Mouse (Mus musculus) mesoderm, embryonic 11.5 days (tissue): ENCODE data around the gene Cacna1s.

Experiments
- DNase-seq: peaks from one replicate; pipeline ENCODE4 v3.0.0-alpha.2; 2012; ENCODE audit warnings: low read depth, low spot score

Gene Cacna1s

DNA sequence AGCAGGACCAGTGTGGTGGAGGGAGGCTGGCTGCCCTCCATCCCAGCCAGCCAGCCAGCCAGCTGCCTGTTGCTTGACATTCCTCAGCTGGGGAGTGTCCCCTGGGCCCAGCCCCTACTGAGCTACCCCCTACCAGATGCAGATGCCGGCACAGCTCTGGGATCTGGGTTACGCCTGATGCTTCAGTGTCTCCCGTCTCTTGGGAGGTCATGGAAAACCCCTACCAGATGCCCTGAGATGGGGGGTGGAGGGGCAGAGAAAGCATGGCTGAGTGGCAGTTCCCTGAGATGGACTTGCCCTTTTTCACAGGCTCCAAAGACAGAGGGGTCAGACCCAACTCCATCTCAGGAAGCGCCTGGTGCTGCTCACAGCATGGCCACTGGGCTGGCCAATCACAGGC, 84.0 kb downstream of the Cacna1s start:
- peak; percentile 55 for DNase-seq

DNA sequence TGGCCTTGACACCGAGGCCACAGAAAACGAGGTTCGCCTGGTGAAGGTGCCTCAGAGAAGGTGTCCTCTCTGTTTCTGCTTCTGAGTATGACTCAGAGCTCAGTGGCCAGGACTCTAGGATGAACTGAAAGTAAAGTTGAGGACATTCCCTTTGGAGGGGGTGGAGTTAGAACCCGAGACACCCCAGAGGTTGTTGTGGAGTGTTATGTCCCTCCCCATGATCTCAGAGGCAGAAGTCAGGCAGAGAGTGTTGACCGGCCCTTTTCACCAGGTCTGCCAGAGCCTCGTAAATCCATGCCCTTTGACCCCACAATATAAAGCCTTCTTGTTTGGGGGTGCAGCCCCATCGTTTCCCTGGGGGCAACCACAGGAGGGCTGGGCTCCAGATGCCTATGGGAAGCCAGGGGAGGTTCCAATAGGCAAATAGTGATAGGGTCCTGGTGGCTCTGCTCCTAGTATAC, 84.6 kb downstream of the Cacna1s start:
- DNase-seq: peak; percentile 58

DNA sequence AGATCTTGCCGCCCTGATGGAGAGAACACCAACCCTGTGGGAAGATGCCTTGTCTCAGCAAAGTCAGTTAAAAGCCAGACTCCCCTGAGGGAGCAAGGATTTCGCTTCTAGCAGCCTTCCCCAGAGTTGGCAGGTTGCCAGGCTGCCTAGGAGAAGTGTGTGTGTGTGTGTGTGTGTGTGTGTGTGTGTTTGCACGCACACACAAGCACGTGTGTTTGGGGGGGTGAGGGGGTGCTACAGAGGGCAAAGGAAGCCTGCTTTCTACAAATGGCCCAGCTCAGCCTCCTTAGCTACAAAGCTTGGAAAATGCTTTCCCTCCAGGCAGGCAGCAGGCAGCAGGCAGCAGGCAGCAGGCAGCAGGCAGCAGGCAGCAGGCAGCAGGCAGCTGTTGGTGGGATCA, 85.0 kb downstream of the Cacna1s start:
- DNase-seq: peak; percentile 73

DNA sequence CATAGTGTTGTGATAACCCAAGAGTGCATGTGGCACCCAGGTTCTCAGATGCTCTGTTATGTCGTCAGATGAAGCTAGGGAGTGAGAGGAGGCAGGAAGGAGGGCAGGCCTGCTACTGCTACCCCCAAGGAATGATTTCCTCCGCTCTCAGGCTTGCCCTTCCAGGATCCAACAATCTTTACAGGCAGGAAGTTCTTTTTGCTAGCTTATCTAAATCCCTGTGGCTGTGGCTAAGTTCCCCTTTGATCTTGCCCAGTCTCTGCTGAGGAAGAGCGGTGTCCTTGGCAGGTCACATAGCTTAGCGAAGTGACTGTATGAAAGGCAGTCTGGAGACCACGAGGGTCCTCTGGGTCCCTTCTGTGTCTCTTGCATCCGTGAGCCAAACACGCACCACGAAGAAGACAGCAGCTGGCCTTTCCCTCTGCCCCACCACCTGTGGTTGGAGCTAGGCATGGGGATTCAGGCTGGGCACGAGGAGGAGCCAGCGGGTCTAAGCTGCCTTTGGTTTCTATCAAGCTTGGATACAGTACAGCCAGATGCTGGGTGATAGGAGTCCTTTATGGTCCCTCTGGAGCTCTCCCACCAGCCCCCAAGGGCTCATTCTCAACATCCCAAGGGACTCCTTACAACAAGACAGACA, 85.8 kb downstream of the Cacna1s start:
- DNase-seq: no peak

DNA sequence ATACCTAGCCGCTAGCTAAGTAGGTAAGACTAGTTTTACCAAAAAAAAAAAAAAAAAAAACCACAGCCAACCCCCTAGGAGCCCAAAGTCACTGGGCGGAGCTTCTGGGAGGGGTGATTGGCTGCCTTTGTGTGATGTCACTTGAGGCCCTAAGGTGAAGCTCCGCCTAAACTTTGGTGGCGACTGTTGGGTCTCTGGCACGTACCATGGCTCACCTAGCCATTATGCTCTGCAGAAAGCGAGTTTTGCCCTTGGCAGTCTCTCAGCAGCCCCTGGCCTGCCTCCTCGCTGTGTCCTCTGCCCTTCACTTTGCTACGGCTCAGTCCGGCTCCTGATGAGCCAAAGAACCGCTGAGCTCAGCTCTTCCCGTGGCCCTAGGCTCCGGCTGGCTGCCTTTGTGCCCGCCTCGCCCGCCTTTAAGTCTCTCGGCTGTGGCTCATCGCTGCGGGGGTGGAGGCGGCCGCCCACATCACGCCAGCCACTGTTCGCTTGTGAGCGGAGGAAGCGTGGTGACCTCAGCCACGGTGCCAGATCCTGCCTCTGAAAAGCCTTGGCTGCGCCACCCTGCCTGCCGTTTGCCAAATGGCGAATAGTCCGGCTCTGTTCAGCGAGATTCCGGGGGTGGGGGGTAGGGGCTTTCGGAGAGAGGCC, 87.6 kb downstream of the Cacna1s start:
- DNase-seq: peak; percentile 86

DNA sequence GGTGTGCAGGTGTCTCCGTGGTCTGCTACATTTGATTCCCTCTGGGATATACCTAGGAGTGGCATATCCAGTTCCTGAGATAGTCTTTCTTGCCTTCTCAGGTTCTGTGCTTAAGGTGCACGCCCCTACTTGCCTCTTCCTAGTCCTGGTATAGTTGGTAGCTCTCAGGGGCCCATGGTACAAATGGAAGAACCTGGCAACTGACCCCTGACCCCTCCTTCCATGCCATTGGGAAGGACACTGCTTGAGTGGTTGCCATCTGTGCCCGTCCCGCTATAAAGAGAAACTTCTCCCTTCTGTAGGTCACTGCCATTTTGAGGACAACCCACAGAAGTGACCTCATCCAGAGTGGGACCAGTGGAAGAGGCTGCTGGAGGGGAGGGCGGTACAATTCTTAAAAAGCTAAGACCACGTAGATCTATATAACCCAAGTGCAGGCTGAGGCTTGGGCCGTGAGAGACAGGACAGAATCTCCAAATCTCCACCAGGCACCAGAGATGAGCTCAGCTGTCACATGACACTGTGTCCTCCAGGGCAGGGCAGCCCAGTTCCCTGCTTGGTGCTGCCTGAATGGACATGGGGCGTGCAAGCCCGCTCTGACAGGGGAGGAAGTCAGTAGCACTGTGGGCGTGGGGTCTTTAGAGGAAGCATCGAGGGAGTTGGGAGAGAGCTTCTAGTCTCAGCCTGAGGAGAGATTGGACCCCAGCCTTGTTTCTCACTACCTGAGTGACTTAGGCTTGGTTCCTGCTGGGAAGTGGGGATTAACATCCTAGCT, 88.8 kb downstream of the Cacna1s start:
- DNase-seq: no peak

DNA sequence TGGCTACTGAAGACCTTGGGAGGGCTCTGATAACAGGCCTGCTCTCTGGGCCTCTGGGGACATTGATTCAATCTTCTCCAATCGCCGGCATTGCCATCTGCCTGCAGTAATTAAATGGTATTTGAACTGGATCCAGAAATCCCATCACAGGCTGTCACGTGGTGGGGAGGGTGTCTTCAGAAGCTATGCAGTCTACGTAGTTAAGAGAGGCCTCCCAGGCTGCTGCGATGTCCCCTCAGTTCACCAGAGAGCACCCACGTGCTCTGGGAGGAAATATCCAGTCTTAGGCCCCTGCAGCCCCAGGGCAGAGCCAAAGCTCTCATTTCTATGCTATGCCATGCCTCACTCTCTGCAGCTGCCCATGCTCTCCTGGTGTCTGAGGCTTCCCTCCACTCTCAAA, 89.8 kb downstream of the Cacna1s start:
- no peak for DNase-seq

DNA sequence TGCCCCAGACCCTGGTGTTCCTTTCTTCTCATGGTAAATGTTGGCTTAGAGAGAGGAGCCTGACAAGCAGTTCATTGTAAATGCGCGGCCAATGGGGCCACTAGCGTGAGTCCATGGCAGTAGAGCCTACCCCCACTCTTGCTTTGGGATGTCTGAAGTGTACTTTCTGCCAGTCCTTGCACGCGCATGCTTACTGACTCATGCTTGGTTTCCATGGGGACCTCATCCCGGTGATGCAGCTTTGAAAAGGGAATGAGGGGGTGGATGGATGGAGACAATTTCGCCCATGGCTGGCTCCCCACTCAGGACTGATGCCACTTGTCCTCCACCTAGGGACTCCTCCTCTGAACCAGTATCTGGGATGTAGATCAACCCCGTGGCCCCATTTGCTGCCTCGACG, 91.0 kb downstream of the Cacna1s start:
- no peak for DNase-seq

DNA sequence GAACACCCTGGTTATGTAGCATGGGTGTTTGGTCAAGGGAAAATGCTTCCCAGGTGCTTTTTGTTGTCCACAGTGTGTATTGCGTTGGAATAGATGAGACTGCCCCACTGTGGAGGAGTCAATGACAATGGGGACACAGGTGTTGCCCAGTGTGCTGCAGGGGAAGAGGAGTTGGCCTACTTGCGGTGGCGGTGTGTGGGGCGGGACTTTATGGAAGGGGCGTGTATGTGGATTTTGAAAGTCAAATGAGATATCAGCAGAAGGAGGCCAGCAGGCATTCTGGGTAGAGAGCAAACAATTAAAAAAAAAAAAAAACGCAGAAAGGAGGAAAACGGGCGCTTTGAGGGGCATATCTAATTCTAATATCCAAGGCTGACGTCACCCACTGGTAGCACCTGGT, 97.2 kb downstream of the Cacna1s start:
- DNase-seq: no peak

DNA sequence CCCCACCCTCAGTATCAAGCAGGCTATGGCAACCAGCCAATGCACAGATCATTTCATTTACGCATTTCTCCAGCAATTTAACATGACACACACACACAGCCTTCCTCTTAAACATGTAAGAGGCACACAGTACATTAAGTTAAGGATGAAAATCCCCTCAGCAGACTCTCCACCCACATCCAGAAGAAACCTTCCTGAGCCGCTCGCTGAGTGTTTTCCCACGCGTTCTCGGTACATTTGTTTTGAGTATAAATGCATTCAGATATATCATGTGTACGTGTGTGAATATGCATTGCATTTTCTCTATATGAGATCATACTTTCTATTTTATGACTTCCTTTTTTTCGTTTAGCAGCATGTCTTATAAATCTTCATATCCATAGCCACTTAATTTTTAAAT, 98.8 kb downstream of the Cacna1s start:
- DNase-seq: no peak

DNA sequence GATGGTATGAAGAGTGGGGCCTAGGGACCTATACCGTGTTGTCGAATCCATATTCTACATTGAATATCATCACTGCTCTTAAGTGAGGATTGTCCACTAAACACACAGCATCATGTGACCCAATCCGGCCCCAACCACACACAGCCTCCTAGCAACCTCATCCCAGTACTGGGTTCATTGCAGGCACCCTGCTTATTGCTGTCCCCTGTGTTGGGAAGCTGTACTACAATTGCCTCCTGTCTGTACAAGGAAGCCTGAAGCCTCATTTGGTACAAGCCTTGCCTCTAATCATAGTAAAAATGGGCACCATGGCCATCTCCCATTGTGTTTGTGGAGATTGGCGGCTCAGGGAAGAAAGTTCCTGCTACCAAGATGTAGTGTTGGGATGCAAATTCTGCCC, 103.8 kb downstream of the Cacna1s start:
- no peak for DNase-seq

DNA sequence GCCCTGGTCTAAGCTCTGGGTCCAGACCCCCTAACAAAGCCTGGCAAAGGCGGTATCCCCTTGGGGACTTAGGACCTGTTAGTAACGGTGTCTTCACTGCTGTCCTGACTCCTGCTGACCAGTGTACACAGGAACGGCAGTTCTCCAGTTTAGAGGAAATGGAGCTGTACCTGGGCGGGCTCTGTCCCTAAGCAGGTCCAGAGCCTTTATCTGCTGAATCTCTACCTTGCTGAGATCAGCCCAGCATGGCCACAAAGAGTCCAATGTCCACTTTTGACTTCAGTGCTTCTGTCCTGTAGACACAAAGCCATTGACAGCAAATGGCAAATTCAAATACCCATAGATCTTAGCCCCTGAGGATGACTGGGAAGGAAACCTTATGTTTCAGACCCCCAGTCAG, 104.4 kb downstream of the Cacna1s start:
- no peak for DNase-seq

DNA sequence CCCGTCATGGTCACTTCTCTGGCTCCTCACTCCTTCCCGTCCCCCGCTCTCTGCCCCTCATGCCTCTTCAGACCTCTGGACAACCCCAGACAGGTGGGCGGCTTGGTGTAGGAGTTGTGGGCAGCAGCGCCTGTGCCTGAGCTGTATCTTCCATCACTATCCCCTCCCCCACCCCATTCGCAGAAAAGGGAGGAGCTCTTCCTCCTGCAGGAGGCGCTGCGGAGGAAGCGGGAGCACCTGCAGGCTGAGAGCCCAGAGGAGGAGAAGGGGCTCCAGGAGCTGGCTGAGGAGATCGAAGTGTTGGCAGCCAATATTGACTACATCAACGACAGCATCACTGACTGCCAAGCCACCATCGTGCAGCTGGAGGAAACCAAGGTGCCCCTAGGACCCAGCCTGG, 107.3 kb downstream of the Cacna1s start:
- DNase-seq: no peak

DNA sequence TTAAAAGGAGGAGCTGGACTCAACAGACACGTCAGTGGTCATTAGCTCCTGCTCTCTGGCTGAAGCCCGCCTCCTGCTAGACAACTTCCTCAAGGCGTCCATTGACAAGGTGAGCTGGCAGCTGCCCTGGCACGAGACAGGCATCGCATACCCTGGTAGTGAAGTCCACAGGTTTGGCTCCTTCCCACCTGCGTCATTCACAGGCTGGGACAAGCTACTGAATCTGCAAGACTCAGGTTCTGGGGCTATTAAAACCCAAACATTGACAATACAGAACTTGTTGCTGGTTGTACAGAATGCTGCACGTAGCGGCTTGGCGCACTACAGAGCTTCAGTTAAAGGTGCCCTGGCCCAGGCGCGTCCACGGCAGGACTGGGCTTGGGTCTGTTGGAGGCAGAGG, 107.7 kb downstream of the Cacna1s start:
- no peak for DNase-seq

DNA sequence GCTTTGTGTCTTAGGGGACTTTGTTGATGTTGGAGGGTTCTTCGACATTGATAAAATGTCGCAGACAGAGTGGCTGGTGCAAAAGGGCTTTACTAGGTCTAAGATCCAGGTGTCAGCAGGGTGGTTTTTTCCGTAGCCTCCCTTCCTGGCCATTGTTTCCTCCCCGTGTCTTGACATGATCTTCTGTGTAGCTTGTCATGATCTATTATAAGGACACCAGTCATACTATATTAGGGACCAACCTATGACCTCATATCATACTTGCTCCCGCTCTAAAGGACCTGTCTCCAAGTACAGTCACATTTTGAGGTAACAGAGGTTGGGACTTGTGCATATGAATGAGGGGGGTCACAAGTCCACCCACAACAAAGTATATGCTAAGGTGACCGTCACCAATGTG, 108.4 kb downstream of the Cacna1s start:
- DNase-seq: no peak

DNA sequence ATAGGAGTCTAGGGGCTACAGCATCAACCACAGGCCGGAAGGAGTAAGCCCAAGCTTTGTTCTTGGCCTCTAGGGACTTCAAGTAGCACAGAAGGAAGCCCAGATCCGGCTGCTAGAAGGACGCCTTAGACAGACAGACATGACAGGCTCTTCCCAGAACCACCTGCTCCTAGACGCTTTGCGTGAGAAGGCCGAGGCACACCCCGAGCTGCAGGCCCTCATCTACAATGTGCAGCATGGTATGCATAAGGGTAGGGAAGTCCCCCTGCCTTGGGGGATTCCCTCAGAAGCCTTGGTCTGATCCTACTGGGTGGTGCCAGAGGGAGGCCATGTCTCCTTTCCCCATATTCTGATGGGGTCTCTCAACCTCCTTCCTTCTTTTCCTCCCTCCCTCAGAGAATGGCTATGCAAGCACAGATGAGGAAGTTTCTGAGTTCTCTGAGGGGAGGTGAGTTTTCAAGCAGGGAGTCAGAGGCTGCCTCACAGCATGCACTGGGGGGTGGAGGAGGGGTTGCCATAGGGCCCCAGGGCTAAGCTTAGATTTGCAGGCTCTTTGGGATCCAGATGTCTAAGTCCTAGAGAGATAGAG, 108.9 kb downstream of the Cacna1s start:
- DNase-seq: no peak

DNA sequence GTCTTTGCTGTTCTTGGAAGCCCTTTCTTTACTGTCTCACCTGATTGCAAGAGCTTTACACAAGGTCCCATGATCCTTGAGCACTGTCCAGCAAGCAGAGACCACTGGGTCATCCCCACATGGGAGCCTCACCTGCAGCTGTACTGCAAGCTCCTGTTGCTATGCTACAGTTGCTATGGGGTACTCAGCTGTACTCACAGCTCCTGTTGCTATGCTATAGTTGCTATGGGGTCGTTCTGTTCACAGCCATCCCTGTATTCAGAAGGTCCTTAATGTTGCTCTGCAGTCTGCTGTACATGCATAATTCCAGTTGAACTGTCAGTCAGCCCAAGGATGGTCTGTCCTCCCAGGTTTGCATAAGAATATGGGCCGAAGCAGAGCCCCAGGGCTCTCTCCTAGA, 112.9 kb downstream of the Cacna1s start:
- no peak for DNase-seq

DNA sequence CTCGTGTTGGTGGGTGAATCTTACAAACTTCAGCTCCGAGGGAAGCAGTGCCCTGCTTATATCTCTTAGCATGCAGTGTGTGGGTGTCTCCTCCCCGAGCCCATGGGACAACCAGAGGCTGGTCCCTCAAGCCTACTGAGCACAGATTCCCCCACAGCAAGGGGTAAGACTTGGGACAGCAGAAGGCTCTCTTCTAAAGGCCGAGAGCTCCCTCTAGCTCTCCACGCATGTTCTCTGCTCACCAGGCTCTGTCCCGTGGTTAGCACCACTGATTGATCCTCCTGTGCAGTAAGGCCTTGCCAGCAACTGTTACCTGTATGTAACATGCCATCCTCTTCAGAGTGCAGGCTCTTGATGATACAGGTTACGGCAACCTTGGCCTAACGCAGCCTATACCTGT, 115.1 kb downstream of the Cacna1s start:
- DNase-seq: no peak
